Mouse (Mus musculus) cerebellum, adult 2 months (tissue): Measurements from ENCODE around the gene Pla2g7.

Experiments
- CTCF ChIP-seq: fragments of 200-500 bp; IDR thresholded peaks from 2 replicates; pipeline ENCODE4 v1.5.1; 2011; ENCODE audit warnings: low read depth, mild to moderate bottlenecking, control low read depth, low read length, moderate library complexity, borderline replicate concordance; ENCODE audit not compliant: insufficient read depth
- POLR2A ChIP-seq: fragments of 200-500 bp; IDR thresholded peaks from 2 replicates; pipeline ENCODE4 v1.6.1; 2011; ENCODE audit warnings: low read length, control low read depth, borderline replicate concordance; ENCODE audit not compliant: insufficient read depth

DNA sequence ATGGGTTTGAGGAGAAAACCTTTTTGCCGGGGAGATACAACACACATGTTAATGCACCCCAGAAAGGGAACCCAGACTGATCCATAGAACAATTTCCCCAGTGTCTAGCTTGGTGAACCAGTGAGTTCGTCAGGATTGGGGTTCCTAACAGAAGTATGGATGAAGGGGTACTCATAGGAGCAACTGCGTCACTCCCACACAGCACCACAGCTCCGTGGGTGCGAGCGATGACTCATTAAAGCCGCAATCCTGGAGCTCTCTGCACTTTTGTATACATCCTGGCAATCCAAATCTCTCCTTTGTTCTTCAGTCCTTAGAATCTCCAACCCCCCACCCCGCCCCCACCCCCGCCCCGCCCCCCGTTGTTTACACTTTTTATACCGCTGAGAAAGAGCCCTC, 306 bp upstream of the Pla2g7 start:
- no peak for TF ChIP-seq CTCF
- TF ChIP-seq POLR2A, result no peak
